Mouse (Mus musculus) erythroblast, embryonic 14.5 days (primary cell): ENCODE measurements at regions not wholly inside any gene's neighbourhood (a gene's known extent, or its start where the extent isn't known, plus 50 kb on each side); places are given as distances from the start of the nearest gene placed in this dataset.

Experiments used
- GATA1 ChIP-seq: IDR thresholded peaks from 2 replicates; pipeline ENCODE4 v1.6.1; 2012; ENCODE audit warnings: low read length, inconsistent platforms, mixed read lengths
- TAL1 ChIP-seq: IDR thresholded peaks from 3 replicates; pipeline ENCODE4 v1.6.1; 2012; ENCODE audit warnings: low read length, inconsistent platforms, mixed read lengths

DNA sequence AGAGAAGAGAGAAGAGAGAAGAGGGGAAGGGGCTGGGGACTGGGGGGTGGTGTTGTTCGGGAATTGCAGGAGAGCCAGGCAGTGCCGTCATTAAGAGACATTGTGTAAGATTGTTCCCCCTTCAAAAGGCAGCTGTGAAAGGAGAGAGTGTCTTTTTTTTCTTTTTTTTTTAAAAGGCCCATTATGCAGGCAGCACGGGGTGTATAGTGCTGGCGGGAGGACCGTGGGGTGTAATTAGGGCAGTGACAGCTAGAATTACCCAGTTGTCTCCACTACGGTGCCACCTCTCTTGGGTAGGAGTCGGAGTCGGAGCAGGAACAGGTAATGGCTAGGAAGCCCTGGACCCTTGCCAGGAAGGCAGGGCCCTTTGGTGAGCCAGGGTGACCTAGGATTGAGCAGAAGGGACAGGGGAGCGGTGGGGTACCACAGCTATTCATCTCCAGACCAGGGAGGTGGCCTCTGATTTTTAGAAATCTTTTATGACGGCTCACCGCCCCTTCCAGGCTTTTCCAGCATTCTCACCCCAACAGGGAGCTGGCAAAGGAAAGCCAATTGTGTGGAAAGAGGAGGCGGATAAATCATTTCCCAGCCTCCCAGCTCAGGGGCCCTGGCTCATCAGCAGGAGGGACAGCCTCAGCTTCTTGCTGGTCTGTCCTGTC lies 67.2 kb upstream of the Zc3h12a start:
- TF ChIP-seq GATA1: no peak
- no peak for TF ChIP-seq TAL1
